Mouse (Mus musculus) stomach, postnatal 0 days (tissue): ENCODE measurements at regions not wholly inside any gene's neighbourhood (a gene's known extent, or its start where the extent isn't known, plus 50 kb on each side); places are given as distances from the start of the nearest gene placed in this dataset.

ENCODE experiments used
- ATAC-seq: fragments of 200-750 bp; cut with Nextera tagmentation; 2 replicates; pipeline ENCODE4 v1.8.0; 2017; ENCODE audit not compliant: low FRiP score, low TSS enrichment
- DNase-seq: peaks from one replicate; pipeline ENCODE4 v3.0.0-alpha.2; 2016; ENCODE audit warnings: low spot score
- H3K27ac ChIP-seq: fragments of 300-500 bp; sonication (generic); replicated peaks from 2 replicates; pipeline ENCODE4 v1.5.1; 2014; ENCODE audit warnings: mild to moderate bottlenecking, control low read depth
- H3K27me3 ChIP-seq: fragments of 300-500 bp; sonication (generic); 2 replicates; pipeline ENCODE4 v1.6.1; 2014; ENCODE audit warnings: low read length; ENCODE audit not compliant: control insufficient read depth, insufficient read depth
- H3K36me3 ChIP-seq: fragments of 300-500 bp; sonication (generic); 2 replicates; pipeline ENCODE4 v1.6.1; 2014; ENCODE audit warnings: low read length, mixed read lengths; ENCODE audit not compliant: control insufficient read depth, insufficient read depth
- H3K4me1 ChIP-seq: fragments of 300-500 bp; sonication (generic); replicated peaks from 2 replicates; pipeline ENCODE4 v1.6.1; 2014; ENCODE audit warnings: antibody characterized with exemption; ENCODE audit not compliant: control insufficient read depth, insufficient read depth
- H3K4me2 ChIP-seq: fragments of 300-500 bp; sonication (generic); replicated peaks from 2 replicates; pipeline ENCODE4 v1.6.1; 2014; ENCODE audit warnings: low read depth, mild to moderate bottlenecking, control low read depth, moderate library complexity
- H3K4me3 ChIP-seq: fragments of 300-500 bp; sonication (generic); 2 replicates; pipeline ENCODE4 v1.5.1; 2014; ENCODE audit warnings: low read depth, low read length, control low read depth
- H3K9ac ChIP-seq: fragments of 300-500 bp; sonication (generic); 2 replicates; pipeline ENCODE4 v1.6.1; 2014; ENCODE audit warnings: mild to moderate bottlenecking, low read length, control low read depth, mixed read lengths
- H3K9me3 ChIP-seq: fragments of 300-500 bp; sonication (generic); 2 replicates; pipeline ENCODE4 v1.6.1; 2016; ENCODE audit warnings: low read length; ENCODE audit not compliant: control insufficient read depth
- CTCF ChIP-seq: IDR thresholded peaks from 2 replicates; pipeline ENCODE4 v1.5.1; 2016; ENCODE audit warnings: antibody characterized with exemption, low read depth, mild to moderate bottlenecking, moderate library complexity
- EP300 ChIP-seq: optimal IDR thresholded peaks from 2 replicates; pipeline ENCODE3; 2016; ENCODE audit warnings: antibody characterized with exemption
- WGBS: fragments of 180-500 bp; shearing (Covaris S2); extraction: QIAGEN DNeasy Blood & Tissue Kit; methylation state at CpG from one replicate; pipeline ENCODE4 v1.1.7; 2014; 5-methylcytosine and 5-hydroxymethylcytosine counted together

GRCm38 (mm10) chr14:98810259-98811042, 183.7 kb downstream of the Rpl36a-ps1 start:
- Histone ChIP-seq H3K4me3 (no peak overlapping the region), H3K36me3 (no peaks in the 10 kb centered on the region), H3K9me3 (no peaks in the 10 kb centered on the region), H3K9ac (no peak overlapping the region), H3K27me3 (no peaks in the 10 kb centered on the region), H3K4me2 (no peak overlapping the region), H3K27ac (no peak overlapping the region), H3K4me1 (no peaks in the 10 kb centered on the region)
- WGBS, result 79% methylated on average over 3 of the region's 3 CpGs
- TF ChIP-seq CTCF, result no peak
- TF ChIP-seq EP300, result no peak
- DNase-seq (no peak), ATAC-seq (no peak)

GRCm38 (mm10) chr14:98808117-98808516, 186.0 kb downstream of the Rpl36a-ps1 start:
- Histone ChIP-seq H3K4me1 (no peaks in the 10 kb centered on the region), H3K36me3 (no peaks in the 10 kb centered on the region), H3K27me3 (no peaks in the 10 kb centered on the region), H3K9ac (no peak overlapping the region), H3K4me3 (no peak overlapping the region), H3K27ac (no peak overlapping the region), H3K4me2 (no peak overlapping the region), H3K9me3 (no peaks in the 10 kb centered on the region)
- 45% methylated on average over 1 of the region's 1 CpGs for WGBS
- TF ChIP-seq CTCF, result no peak
- no peak for TF ChIP-seq EP300
- DNase-seq (no peak), ATAC-seq (no peak)

GRCm38 (mm10) chr14:98805066-98805465, 189.1 kb downstream of the Rpl36a-ps1 start:
- WGBS, result 85% methylated on average over 6 of the region's 6 CpGs

GRCm38 (mm10) chr14:98801293-98801692, 192.8 kb downstream of the Rpl36a-ps1 start:
- H3K4me3 ChIP-seq, result no peak overlapping the region
- no peak for TF ChIP-seq CTCF
- no peak for TF ChIP-seq EP300
- no peak for ATAC-seq
- no peak overlapping the region for H3K9ac ChIP-seq
- no peaks in the 10 kb centered on the region for H3K36me3 ChIP-seq
- no peaks in the 10 kb centered on the region for H3K4me1 ChIP-seq
- WGBS, result 70% methylated on average over 2 of the region's 2 CpGs
- DNase-seq, result no peak
- no peak overlapping the region for H3K4me2 ChIP-seq
- H3K9me3 ChIP-seq, result no peaks in the 10 kb centered on the region
- H3K27ac ChIP-seq, result no peak overlapping the region
- no peaks in the 10 kb centered on the region for H3K27me3 ChIP-seq

More at GRCm38 (mm10) chr14:98805066-98805465, 189.1 kb downstream of the Rpl36a-ps1 start:
- Histone ChIP-seq H3K36me3 (no peaks in the 10 kb centered on the region), H3K4me3 (no peak overlapping the region), H3K4me2 (no peak overlapping the region), H3K9me3 (no peaks in the 10 kb centered on the region), H3K27ac (no peak overlapping the region), H3K27me3 (no peaks in the 10 kb centered on the region), H3K4me1 (no peaks in the 10 kb centered on the region), H3K9ac (no peak overlapping the region)
- no peak for DNase-seq
- no peak for ATAC-seq
- no peak for TF ChIP-seq EP300
- no peak for TF ChIP-seq CTCF

GRCm38 (mm10) chr14:98791970-98792369, 202.1 kb downstream of the Rpl36a-ps1 start:
- 54% methylated on average over 4 of the region's 4 CpGs for WGBS
- Histone ChIP-seq H3K4me1 (no peaks in the 10 kb centered on the region), H3K36me3 (no peaks in the 10 kb centered on the region), H3K27me3 (no peaks in the 10 kb centered on the region), H3K4me2 (no peak overlapping the region), H3K4me3 (no peak overlapping the region), H3K27ac (no peak overlapping the region), H3K9me3 (no peaks in the 10 kb centered on the region), H3K9ac (no peak overlapping the region)
- ATAC-seq (no peak), DNase-seq (no peak)
- TF ChIP-seq CTCF (no peak), EP300 (no peak)

GRCm38 (mm10) chr14:98791232-98791906, 202.7 kb downstream of the Rpl36a-ps1 start:
- no peaks in the 10 kb centered on the region for H3K4me1 ChIP-seq
- H3K4me2 ChIP-seq, result no peak overlapping the region
- no peaks in the 10 kb centered on the region for H3K27me3 ChIP-seq
- ATAC-seq (no peak), DNase-seq (no peak)
- WGBS, result 83% methylated on average over 6 of the region's 6 CpGs
- H3K9me3 ChIP-seq, result no peaks in the 10 kb centered on the region
- no peak overlapping the region for H3K9ac ChIP-seq
- H3K36me3 ChIP-seq, result no peaks in the 10 kb centered on the region
- H3K4me3 ChIP-seq, result no peak overlapping the region
- H3K27ac ChIP-seq, result no peak overlapping the region
- TF ChIP-seq CTCF (no peak), EP300 (no peak)
